Mouse (Mus musculus): ENCODE data around the gene Rho. TPM values are rescaled to one million over a fixed set of nuclear protein-coding genes. Genes with fewer than 3 reads are reported as not detected.

Gene Rho
- 0.08 and 0.53 TPM in 2 replicates for polyA plus RNA-seq (2014; fragmentation: Nextera tagmentation; extraction: Ambion mirVana)

DNA sequence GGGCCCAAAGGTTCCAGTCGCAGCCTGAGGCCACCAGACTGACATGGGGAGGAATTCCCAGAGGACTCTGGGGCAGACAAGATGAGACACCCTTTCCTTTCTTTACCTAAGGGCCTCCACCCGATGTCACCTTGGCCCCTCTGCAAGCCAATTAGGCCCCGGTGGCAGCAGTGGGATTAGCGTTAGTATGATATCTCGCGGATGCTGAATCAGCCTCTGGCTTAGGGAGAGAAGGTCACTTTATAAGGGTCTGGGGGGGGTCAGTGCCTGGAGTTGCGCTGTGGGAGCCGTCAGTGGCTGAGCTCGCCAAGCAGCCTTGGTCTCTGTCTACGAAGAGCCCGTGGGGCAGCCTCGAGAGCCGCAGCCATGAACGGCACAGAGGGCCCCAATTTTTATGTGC, at the start of gene Rho:
Gene Rho, plus strand, starts transcription at position 110 of the 400 bp plus-strand sequence.
- 81% methylated on average over 11 of the region's 14 CpGs for WGBS
- Histone ChIP-seq H3K4me1 (replicated peaks; ENCODE audit: control insufficient read depth, insufficient read depth, low read length) (0 out of 2 replicates have a peak, but pooled peaks cover 4% of the 10 kb centered on the region), H3K4me3 (replicated peaks; ENCODE audit: low read length) (no peak within 1 kb of the TSS), H3K9me3 (ENCODE audit: control insufficient read depth, low read length) (no peaks in the 10 kb centered on the region), H3K27me3 (ENCODE audit: control insufficient read depth, insufficient read depth, low read length) (no peaks in the 10 kb centered on the region), H3K36me3 (replicated peaks; ENCODE audit: control insufficient read depth, insufficient read depth) (no peaks in the 10 kb centered on the region), H3K27ac (no peak within 1 kb of the TSS), H3K9ac (no peak within 1 kb of the TSS), H3K4me2 (replicated peaks) (no peak within 1 kb of the TSS)
- no peak for ATAC-seq (ENCODE audit: low FRiP score)
- DNase-seq (ENCODE audit: low spot score), result no peak

DNA sequence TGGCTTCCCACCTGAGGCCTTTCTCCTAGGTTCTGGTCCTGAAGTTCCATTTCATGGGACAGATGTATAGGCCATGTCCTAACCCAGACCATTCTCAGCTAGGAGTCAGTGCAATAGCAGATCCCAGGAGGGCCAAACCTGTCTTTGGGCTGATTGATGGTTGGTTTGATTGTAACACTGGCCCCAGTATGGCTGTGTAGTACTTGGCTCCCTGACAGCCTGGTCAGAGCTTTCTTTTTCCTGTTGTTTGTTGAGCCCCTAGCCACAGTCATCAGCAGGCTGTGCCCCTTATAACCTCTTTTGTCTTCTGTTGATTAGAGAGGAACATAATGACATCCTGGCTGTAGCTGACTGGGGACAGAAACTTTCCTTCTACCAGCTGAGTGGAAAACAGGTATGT, 47.5 kb upstream of the Rho start:
- peaks cover 65% of the 10 kb centered on the region for H3K36me3 ChIP-seq (replicated peaks; ENCODE audit: control insufficient read depth, insufficient read depth)
- DNase-seq (ENCODE audit: low spot score) (no peak), ATAC-seq (ENCODE audit: low FRiP score) (no peak)
- H3K4me1 ChIP-seq (replicated peaks; ENCODE audit: control insufficient read depth, insufficient read depth, low read length), result no peaks in the 10 kb centered on the region
- no peak overlapping the region for H3K9ac ChIP-seq
- no peak overlapping the region for H3K27ac ChIP-seq
- H3K9me3 ChIP-seq (ENCODE audit: control insufficient read depth, low read length), result no peaks in the 10 kb centered on the region
- no peak overlapping the region for H3K4me2 ChIP-seq (replicated peaks)
- H3K27me3 ChIP-seq (ENCODE audit: control insufficient read depth, insufficient read depth, low read length), result no peaks in the 10 kb centered on the region
- H3K4me3 ChIP-seq (replicated peaks; ENCODE audit: low read length), result no peak overlapping the region

GRCm38 (mm10) chr6:115886894-115887293, 44.7 kb upstream of the Rho start:
- DNase-seq (ENCODE audit: low spot score) (no peak), ATAC-seq (ENCODE audit: low FRiP score) (no peak)
- no peak overlapping the region for H3K4me3 ChIP-seq (replicated peaks; ENCODE audit: low read length)
- no peak overlapping the region for H3K27ac ChIP-seq
- peaks cover 56% of the 10 kb centered on the region for H3K36me3 ChIP-seq (replicated peaks; ENCODE audit: control insufficient read depth, insufficient read depth)
- H3K9me3 ChIP-seq (ENCODE audit: control insufficient read depth, low read length), result no peaks in the 10 kb centered on the region
- H3K4me1 ChIP-seq (replicated peaks; ENCODE audit: control insufficient read depth, insufficient read depth, low read length), result peaks cover 14% of the 10 kb centered on the region
- 77% methylated on average over 4 of the region's 4 CpGs for WGBS
- H3K4me2 ChIP-seq (replicated peaks), result no peak overlapping the region
- no peak overlapping the region for H3K9ac ChIP-seq
- no peaks in the 10 kb centered on the region for H3K27me3 ChIP-seq (ENCODE audit: control insufficient read depth, insufficient read depth, low read length)

GRCm38 (mm10) chr6:115888296-115888695, 43.3 kb upstream of the Rho start:
- H3K27me3 ChIP-seq (ENCODE audit: control insufficient read depth, insufficient read depth, low read length), result no peaks in the 10 kb centered on the region
- H3K9ac ChIP-seq, result no peak overlapping the region
- peaks cover 50% of the 10 kb centered on the region for H3K36me3 ChIP-seq (replicated peaks; ENCODE audit: control insufficient read depth, insufficient read depth)
- no peak overlapping the region for H3K27ac ChIP-seq
- WGBS, result 96% methylated on average over 3 of the region's 3 CpGs
- no peak for DNase-seq (ENCODE audit: low spot score)
- H3K4me2 ChIP-seq (replicated peaks), result no peak overlapping the region
- no peak overlapping the region for H3K4me3 ChIP-seq (replicated peaks; ENCODE audit: low read length)
- peaks cover 18% of the 10 kb centered on the region for H3K4me1 ChIP-seq (replicated peaks; ENCODE audit: control insufficient read depth, insufficient read depth, low read length)
- no peak for ATAC-seq (ENCODE audit: low FRiP score)
- no peaks in the 10 kb centered on the region for H3K9me3 ChIP-seq (ENCODE audit: control insufficient read depth, low read length)

GRCm38 (mm10) chr6:115890601-115891000, 40.9 kb upstream of the Rho start:
- H3K27ac ChIP-seq, result 0 out of 2 replicates have a peak overlapping the region, but pooled peaks have one; percentile 20
- no peak for ATAC-seq (ENCODE audit: low FRiP score)
- 85% methylated on average over 8 of the region's 8 CpGs for WGBS

DNA sequence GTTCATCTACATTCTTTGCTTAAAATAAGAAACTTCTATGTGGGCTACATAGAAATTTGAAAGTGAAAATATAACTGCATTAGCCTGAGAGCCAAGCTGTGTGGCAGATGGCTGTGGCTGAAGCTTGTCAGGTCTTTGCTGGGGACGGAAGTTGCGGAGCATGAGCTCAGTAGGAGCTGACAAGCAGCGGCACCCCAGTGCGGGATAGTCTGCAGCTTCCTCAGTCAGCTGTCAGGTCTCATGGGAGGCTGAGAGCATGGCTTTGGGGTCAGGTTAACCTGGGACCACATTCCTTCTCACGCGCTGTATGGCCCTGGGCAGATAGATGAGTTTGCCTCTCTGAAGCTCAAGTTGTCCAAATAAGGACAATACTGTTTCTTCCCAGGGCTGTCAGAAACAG, 40.5 kb upstream of the Rho start:
- H3K4me2 ChIP-seq (replicated peaks), result no peak overlapping the region
- H3K36me3 ChIP-seq (replicated peaks; ENCODE audit: control insufficient read depth, insufficient read depth), result peaks cover 50% of the 10 kb centered on the region
- no peak overlapping the region for H3K27ac ChIP-seq
- no peaks in the 10 kb centered on the region for H3K9me3 ChIP-seq (ENCODE audit: control insufficient read depth, low read length)
- peaks cover 18% of the 10 kb centered on the region for H3K4me1 ChIP-seq (replicated peaks; ENCODE audit: control insufficient read depth, insufficient read depth, low read length)
- H3K9ac ChIP-seq, result no peak overlapping the region
- H3K4me3 ChIP-seq (replicated peaks; ENCODE audit: low read length), result no peak overlapping the region
- no peaks in the 10 kb centered on the region for H3K27me3 ChIP-seq (ENCODE audit: control insufficient read depth, insufficient read depth, low read length)
- DNase-seq (ENCODE audit: low spot score) (no peak), ATAC-seq (ENCODE audit: low FRiP score) (no peak)
- WGBS, result 44% methylated on average over 6 of the region's 6 CpGs

More at GRCm38 (mm10) chr6:115890601-115891000, 40.9 kb upstream of the Rho start:
- Histone ChIP-seq H3K27me3 (ENCODE audit: control insufficient read depth, insufficient read depth, low read length) (no peaks in the 10 kb centered on the region), H3K9me3 (ENCODE audit: control insufficient read depth, low read length) (no peaks in the 10 kb centered on the region), H3K9ac (no peak overlapping the region), H3K4me3 (replicated peaks; ENCODE audit: low read length) (no peak overlapping the region), H3K4me1 (replicated peaks; ENCODE audit: control insufficient read depth, insufficient read depth, low read length) (peaks cover 18% of the 10 kb centered on the region), H3K4me2 (replicated peaks) (no peak overlapping the region), H3K36me3 (replicated peaks; ENCODE audit: control insufficient read depth, insufficient read depth) (peaks cover 47% of the 10 kb centered on the region)
- no peak for DNase-seq (ENCODE audit: low spot score)

- no peaks in the 10 kb centered on the region for H3K27me3 ChIP-seq (ENCODE audit: control insufficient read depth, insufficient read depth, low read length)
- WGBS, result 37% methylated on average over 8 of the region's 8 CpGs
- no peak overlapping the region; the same call in 1 of the 2 replicates for H3K27ac ChIP-seq
- H3K4me2 ChIP-seq (replicated peaks), result no peak overlapping the region
- H3K9me3 ChIP-seq (ENCODE audit: control insufficient read depth, low read length), result no peaks in the 10 kb centered on the region
- H3K4me3 ChIP-seq (replicated peaks; ENCODE audit: low read length), result no peak overlapping the region
- peak; percentile 55 for ATAC-seq (ENCODE audit: low FRiP score)
- H3K9ac ChIP-seq, result no peak overlapping the region
- peak; percentile 69 for DNase-seq (ENCODE audit: low spot score)
- peaks cover 52% of the 10 kb centered on the region for H3K36me3 ChIP-seq (replicated peaks; ENCODE audit: control insufficient read depth, insufficient read depth)
- H3K4me1 ChIP-seq (replicated peaks; ENCODE audit: control insufficient read depth, insufficient read depth, low read length), result peaks cover 18% of the 10 kb centered on the region
Observed at GRCm38 (mm10) chr6:115891497-115892061, 40.0 kb upstream of the Rho start.

GRCm38 (mm10) chr6:115892363-115892762, 39.2 kb upstream of the Rho start:
- no peak overlapping the region for H3K27ac ChIP-seq
- 53% methylated on average over 3 of the region's 3 CpGs for WGBS
- ATAC-seq (ENCODE audit: low FRiP score), result no peak

GRCm38 (mm10) chr6:115896346-115896745, 35.2 kb upstream of the Rho start:
- 41% methylated on average over 1 of the region's 1 CpGs for WGBS
- Histone ChIP-seq H3K4me1 (replicated peaks; ENCODE audit: control insufficient read depth, insufficient read depth, low read length) (peaks cover 11% of the 10 kb centered on the region), H3K9me3 (ENCODE audit: control insufficient read depth, low read length) (no peaks in the 10 kb centered on the region), H3K36me3 (replicated peaks; ENCODE audit: control insufficient read depth, insufficient read depth) (peaks cover 31% of the 10 kb centered on the region), H3K27me3 (ENCODE audit: control insufficient read depth, insufficient read depth, low read length) (no peaks in the 10 kb centered on the region), H3K9ac (no peak overlapping the region), H3K27ac (no peak overlapping the region), H3K4me2 (replicated peaks) (no peak overlapping the region), H3K4me3 (replicated peaks; ENCODE audit: low read length) (no peak overlapping the region)
- ATAC-seq (ENCODE audit: low FRiP score), result no peak
- no peak for DNase-seq (ENCODE audit: low spot score)

More at GRCm38 (mm10) chr6:115892363-115892762, 39.2 kb upstream of the Rho start:
- no peaks in the 10 kb centered on the region for H3K9me3 ChIP-seq (ENCODE audit: control insufficient read depth, low read length)
- no peak overlapping the region for H3K4me3 ChIP-seq (replicated peaks; ENCODE audit: low read length)
- no peak overlapping the region for H3K9ac ChIP-seq
- no peaks in the 10 kb centered on the region for H3K27me3 ChIP-seq (ENCODE audit: control insufficient read depth, insufficient read depth, low read length)
- no peak overlapping the region for H3K4me2 ChIP-seq (replicated peaks)
- no peak for DNase-seq (ENCODE audit: low spot score)
- peaks cover 44% of the 10 kb centered on the region for H3K36me3 ChIP-seq (replicated peaks; ENCODE audit: control insufficient read depth, insufficient read depth)
- peaks cover 18% of the 10 kb centered on the region for H3K4me1 ChIP-seq (replicated peaks; ENCODE audit: control insufficient read depth, insufficient read depth, low read length)

DNA sequence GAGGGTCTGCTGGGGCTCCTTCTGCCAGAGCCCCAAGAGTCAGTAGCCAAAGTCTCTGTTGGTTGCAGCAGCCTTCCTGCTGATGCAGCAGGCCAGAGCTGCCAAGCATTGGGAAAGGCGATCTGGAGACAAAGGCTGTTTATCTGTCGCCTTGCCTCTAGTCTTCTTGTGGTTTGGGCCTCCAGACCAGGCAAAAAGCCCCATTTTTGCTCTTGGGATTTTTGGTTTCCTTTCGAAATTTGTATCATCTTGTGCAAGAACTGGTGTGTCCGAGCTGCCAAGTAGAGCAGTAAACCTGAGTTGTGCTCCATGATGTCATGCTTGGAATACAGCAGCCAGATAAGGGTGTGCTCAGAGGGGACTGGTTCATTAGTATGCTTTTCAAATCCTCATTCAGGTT, 34.4 kb upstream of the Rho start:
- Histone ChIP-seq H3K4me3 (replicated peaks; ENCODE audit: low read length) (no peak overlapping the region), H3K27me3 (ENCODE audit: control insufficient read depth, insufficient read depth, low read length) (no peaks in the 10 kb centered on the region), H3K9ac (no peak overlapping the region), H3K9me3 (ENCODE audit: control insufficient read depth, low read length) (no peaks in the 10 kb centered on the region), H3K36me3 (replicated peaks; ENCODE audit: control insufficient read depth, insufficient read depth) (peaks cover 31% of the 10 kb centered on the region), H3K27ac (no peak overlapping the region), H3K4me2 (replicated peaks) (no peak overlapping the region), H3K4me1 (replicated peaks; ENCODE audit: control insufficient read depth, insufficient read depth, low read length) (peaks cover 5% of the 10 kb centered on the region)
- no peak for DNase-seq (ENCODE audit: low spot score)
- WGBS, result 84% methylated on average over 4 of the region's 4 CpGs
- no peak for ATAC-seq (ENCODE audit: low FRiP score)
